Mouse (Mus musculus) stomach, postnatal 0 days (tissue): ENCODE results near the gene Igdcc3.

Source experiments
- CTCF ChIP-seq: IDR thresholded peaks from 2 replicates; pipeline ENCODE4 v1.5.1; 2016; ENCODE audit warnings: antibody characterized with exemption, low read depth, mild to moderate bottlenecking, moderate library complexity
- EP300 ChIP-seq: optimal IDR thresholded peaks from 2 replicates; pipeline ENCODE3; 2016; ENCODE audit warnings: antibody characterized with exemption

- TF ChIP-seq CTCF (peak; percentile 96), EP300 (no peak)
Measured at GRCm38 (mm10) chr9:65120935-65121334, 20.1 kb upstream of the Igdcc3 start.
